Mouse (Mus musculus) T-helper 1 cell (primary cell): ENCODE data around the gene Rusc2.

Experiments
- in situ Hi-C: fragments of 300-600 bp; cut with MboI, MseI; formaldehyde crosslinking; loops from one replicate; pipeline ENCODE4 v1.15.1; 2025; ENCODE audit warnings: high pct_unique_total_duplicates

The Rusc2 gene

GRCm38 (mm10) chr4:43442456-43443361, 60.9 kb downstream of the Rusc2 start:
- in situ Hi-C loops, result loop anchor here (5.0 kb wide), 1 partner anchor 40 kb away; the partner anchor contains the start of gene Sit1

GRCm38 (mm10) chr4:43443511-43443910, 61.7 kb downstream of the Rusc2 start:
- in situ Hi-C loops, result loop anchor here (5.0 kb wide), 1 partner anchor 39 kb away; the partner anchor contains the start of gene Sit1

DNA sequence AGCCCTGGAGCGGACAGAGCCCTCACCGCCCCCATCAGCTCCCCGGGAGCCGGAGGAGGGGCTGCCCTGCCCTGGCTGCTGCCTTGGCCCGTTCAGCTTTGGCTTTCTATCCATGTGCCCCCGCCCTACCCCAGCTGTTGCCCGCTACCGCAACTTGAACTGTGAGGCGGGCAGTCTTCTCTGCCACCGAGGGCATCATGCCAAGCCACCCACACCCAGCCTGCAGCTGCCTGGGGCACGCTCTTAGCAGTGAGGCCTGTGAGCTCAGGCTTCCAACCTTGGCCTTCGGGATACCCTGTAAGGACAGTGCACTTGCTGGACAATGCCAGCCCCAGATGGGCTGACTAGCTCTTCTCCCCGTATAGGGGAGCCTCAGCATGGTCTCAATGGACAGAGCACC, 65.5 kb downstream of the Rusc2 start:
- in situ Hi-C loops, result no loop called here

DNA sequence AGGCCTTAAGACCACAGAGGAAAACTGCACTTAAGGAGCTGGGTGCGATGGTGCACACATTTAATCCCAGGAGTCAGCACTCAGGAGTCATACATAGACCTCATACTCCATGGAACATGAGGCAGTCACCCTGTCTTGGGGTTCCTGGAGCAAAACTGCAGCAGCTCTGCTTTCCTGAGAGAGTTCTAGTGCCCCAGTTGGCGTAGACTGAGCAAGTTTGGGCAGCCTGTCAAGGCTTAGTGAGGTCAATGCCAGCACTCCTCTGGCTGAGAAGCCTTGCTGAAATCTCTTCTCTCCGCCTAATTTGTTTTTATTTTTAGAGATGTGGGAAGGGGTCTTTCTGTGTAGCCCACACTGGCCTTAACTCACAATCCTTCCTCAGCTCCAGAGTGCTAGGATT, 66.8 kb downstream of the Rusc2 start:
- in situ Hi-C loops, result no loop called here

DNA sequence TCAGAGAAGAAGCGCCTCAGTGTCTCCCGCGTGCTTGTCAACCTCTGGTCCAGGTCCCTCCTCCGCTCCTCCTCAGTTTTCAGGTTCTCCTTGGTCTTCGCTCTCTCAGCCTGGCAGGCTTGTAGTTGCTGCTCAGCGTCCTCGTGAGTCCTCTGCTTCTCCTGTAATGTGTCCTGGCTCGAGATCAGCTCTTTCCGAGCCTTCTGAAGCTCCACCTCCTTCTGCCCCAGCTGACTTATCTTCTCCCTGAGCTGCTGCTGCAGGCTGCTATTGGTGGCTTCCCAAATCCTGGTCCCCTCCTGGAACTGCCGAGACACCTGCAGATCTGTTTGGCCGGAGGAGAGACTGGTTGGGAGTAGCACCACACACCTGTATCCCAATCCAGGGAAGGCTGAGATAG, 70.5 kb downstream of the Rusc2 start:
- in situ Hi-C loops, result no loop called here

GRCm38 (mm10) chr4:43453413-43453812, 71.6 kb downstream of the Rusc2 start:
- in situ Hi-C loops, result no loop called here

- in situ Hi-C loops, result no loop called here
These were observed 72.5 kb downstream of the Rusc2 start, which contains the start of gene Cd72 for GRCm38 (mm10) chr4:43454041-43454836. Gene Cd72 (minus strand): TSS chr4:43454628.

DNA sequence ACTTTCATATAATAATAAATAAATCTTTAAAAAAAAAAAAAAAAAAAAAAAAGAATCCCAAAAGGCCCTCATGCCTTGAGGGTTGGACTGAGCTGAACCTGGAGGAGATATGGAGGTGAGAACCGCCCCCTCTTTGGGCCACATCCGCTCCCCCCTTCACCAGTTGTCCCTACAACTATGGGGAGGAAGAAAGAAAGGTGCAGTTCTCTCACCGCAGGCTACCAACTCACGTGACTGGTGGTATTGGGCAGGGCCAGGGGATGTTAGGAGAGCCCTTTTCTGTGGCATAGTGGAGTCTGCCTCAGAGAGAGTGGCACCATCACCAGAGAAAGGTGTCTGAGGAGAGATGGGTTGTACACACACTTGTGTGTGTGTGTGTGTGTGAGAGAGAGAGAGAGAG, 74.7 kb downstream of the Rusc2 start:
- in situ Hi-C loops, result no loop called here

- in situ Hi-C loops, result no loop called here
These were observed 75.3 kb downstream of the Rusc2 start for GRCm38 (mm10) chr4:43457124-43457523.

- in situ Hi-C loops, result no loop called here
These were observed 81.3 kb downstream of the Rusc2 start for GRCm38 (mm10) chr4:43463102-43463501.

- in situ Hi-C loops, result no loop called here
These were observed 84.2 kb downstream of the Rusc2 start for GRCm38 (mm10) chr4:43465935-43466334.

- in situ Hi-C loops, result no loop called here
These were observed 85.1 kb downstream of the Rusc2 start for GRCm38 (mm10) chr4:43466872-43467271.

- in situ Hi-C loops, result no loop called here
These were observed 88.5 kb downstream of the Rusc2 start for GRCm38 (mm10) chr4:43470301-43470700.

- in situ Hi-C loops, result no loop called here
These were observed 91.9 kb downstream of the Rusc2 start for GRCm38 (mm10) chr4:43473636-43474035.

DNA sequence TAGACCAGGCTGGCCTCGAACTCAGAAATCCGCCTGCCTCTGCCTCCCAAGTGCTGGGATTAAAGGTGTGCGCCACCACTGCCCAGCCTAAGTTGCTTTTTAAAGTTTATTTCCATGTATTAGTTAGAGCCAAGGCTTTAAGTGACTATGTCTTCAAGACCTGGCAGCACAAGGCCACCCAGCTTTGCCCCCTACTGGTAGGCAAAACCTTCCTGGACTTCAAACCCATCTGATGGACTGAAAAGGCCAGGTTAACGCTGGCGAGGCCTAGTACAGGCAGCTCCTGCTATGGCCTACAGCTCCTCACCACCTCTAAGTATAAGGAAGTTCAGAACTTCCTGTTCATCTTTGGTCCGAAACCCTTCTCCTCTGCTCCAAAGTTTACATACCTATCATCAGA, 94.8 kb downstream of the Rusc2 start:
- in situ Hi-C loops, result no loop called here
